In the genomic region with DNA sequence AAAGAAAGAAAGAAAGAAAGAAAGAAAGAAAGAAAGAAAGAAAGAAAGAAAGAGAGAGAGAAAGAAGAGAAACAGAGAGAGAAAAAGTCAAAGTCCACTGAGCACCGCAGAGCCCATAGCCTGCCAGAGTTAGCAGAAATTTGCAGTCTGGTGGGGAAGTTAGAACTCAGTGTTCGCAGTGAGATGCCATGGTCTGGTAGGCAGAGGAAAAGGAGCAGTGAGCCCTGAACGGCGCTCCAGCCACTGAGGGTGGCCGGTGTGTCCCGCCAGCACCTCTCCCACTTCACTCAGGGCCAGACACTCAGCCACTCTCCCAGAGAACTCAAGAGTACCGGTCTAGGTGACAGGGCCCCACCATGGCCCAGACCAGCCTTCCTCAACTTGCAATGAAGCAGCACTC, we compare ENCODE assay signal across 22 mouse cellular contexts. TPM values are rescaled to one million over a fixed set of nuclear protein-coding genes. Genes with fewer than 3 reads are reported as not detected.
"Had no signal": no experiment of that assay in that cellular context is flagged by ENCODE, and none has a peak within 500 bp of the region (broad histone marks: within the 10 kb centered on the region; RNA-seq: fewer than 3 reads in every experiment).

No protein-coding gene starts in this region.

- H3K9ac ChIP-seq: liver, postnatal 0 days; lung, embryonic 15.5 days; midbrain, embryonic 12.5 days; midbrain, embryonic 15.5 days; neural tube, embryonic 12.5 days; stomach, embryonic 15.5 days had no signal

- H3K9me3 ChIP-seq: lung, embryonic 15.5 days; midbrain, embryonic 12.5 days; midbrain, embryonic 15.5 days; neural tube, embryonic 12.5 days; stomach, embryonic 15.5 days had no signal

- H3K4me1 ChIP-seq: midbrain, embryonic 12.5 days; stomach, embryonic 15.5 days had no signal

- H3K4me3 ChIP-seq: lung, embryonic 15.5 days; megakaryocyte, embryonic 14.5 days; midbrain, embryonic 12.5 days; midbrain, embryonic 15.5 days; neural tube, embryonic 12.5 days; stomach, embryonic 15.5 days had no signal

- H3K27me3 ChIP-seq: lung, embryonic 15.5 days; megakaryocyte, embryonic 14.5 days; midbrain, embryonic 12.5 days; midbrain, embryonic 15.5 days; neural tube, embryonic 12.5 days; stomach, embryonic 15.5 days had no signal

- H3K27ac ChIP-seq: lung, embryonic 15.5 days; macrophage; midbrain, embryonic 12.5 days; midbrain, embryonic 15.5 days; neural tube, embryonic 12.5 days; stomach, embryonic 15.5 days; stomach, postnatal 0 days had no signal

- DNase-seq: liver, postnatal 0 days; lung, adult 2 months; lung, postnatal 14 days; lung, postnatal 36 days; right cerebral cortex, postnatal 14 days; thymus, adult 2 months; thymus, postnatal 25 days; thymus, postnatal 4 days had no signal

- H3K4me2 ChIP-seq: lung, embryonic 15.5 days; midbrain, embryonic 12.5 days; midbrain, embryonic 15.5 days; neural tube, embryonic 12.5 days; stomach, embryonic 15.5 days had no signal

- ATAC-seq: liver, postnatal 0 days; lung, postnatal 0 days; midbrain, embryonic 15.5 days had no signal

RNA-seq across cellular contexts. Expression of a gene that starts 10.8 kb away (rescaled TPM):
- total RNA-seq: megakaryocyte progenitor cell, adult 5-6 weeks; monocyte, adult 5-6 weeks; neutrophil, adult 5-6 weeks had no signal
- polyA plus RNA-seq: liver, postnatal 0 days; lung, embryonic 15.5 days; lung, postnatal 0 days; macrophage; midbrain, embryonic 12.5 days; neural tube, embryonic 12.5 days; testis, adult 2 months had no signal

RNA-seq across cellular contexts. Expression of a gene that starts 52.9 kb away (rescaled TPM):
- total RNA-seq: megakaryocyte progenitor cell, adult 5-6 weeks; monocyte, adult 5-6 weeks; neutrophil, adult 5-6 weeks had no signal
- polyA plus RNA-seq: liver, postnatal 0 days; lung, postnatal 0 days; macrophage; spleen, adult 2 months had no signal
